Mouse (Mus musculus) limb, embryonic 15.5 days (tissue): ENCODE data around the gene Arfgap2. TPM values are rescaled to one million over a fixed set of nuclear protein-coding genes. Genes with fewer than 3 reads are reported as not detected.

Source experiments
- ATAC-seq: fragments of 200-750 bp; cut with Nextera tagmentation; 2 replicates; pipeline ENCODE4 v1.8.0; 2017; ENCODE audit warnings: low read depth, moderate TSS enrichment; ENCODE audit not compliant: insufficient number of reproducible peaks, low FRiP score, low TSS enrichment
- H3K27ac ChIP-seq: fragments of 300-500 bp; sonication (generic); 2 replicates; pipeline ENCODE4 v1.5.1; 2015; ENCODE audit warnings: moderate library complexity, mild to moderate bottlenecking, inconsistent platforms
- H3K27me3 ChIP-seq: fragments of 300-500 bp; sonication (generic); 2 replicates; pipeline ENCODE4 v1.6.1; 2015; ENCODE audit warnings: inconsistent platforms
- H3K36me3 ChIP-seq: fragments of 300-500 bp; sonication (generic); 2 replicates; pipeline ENCODE4 v1.6.1; 2015; ENCODE audit warnings: inconsistent platforms
- H3K4me1 ChIP-seq: fragments of 300-500 bp; sonication (generic); 2 replicates; pipeline ENCODE4 v1.6.1; 2015; ENCODE audit warnings: inconsistent platforms
- H3K4me2 ChIP-seq: fragments of 300-500 bp; sonication (generic); 2 replicates; pipeline ENCODE4 v1.6.1; 2015; ENCODE audit warnings: mild to moderate bottlenecking, inconsistent platforms
- H3K4me3 ChIP-seq: fragments of 300-500 bp; sonication (generic); 2 replicates; pipeline ENCODE4 v1.5.1; 2015; ENCODE audit warnings: mild to moderate bottlenecking, inconsistent platforms
- H3K9ac ChIP-seq: fragments of 300-500 bp; sonication (generic); 2 replicates; pipeline ENCODE4 v1.6.1; 2015; ENCODE audit warnings: inconsistent platforms
- H3K9me3 ChIP-seq: fragments of 300-500 bp; sonication (generic); 2 replicates; pipeline ENCODE4 v1.6.1; 2016; ENCODE audit warnings: inconsistent platforms
- WGBS: fragments of 180-500 bp; shearing (Covaris S2); methylation state at CpG from one replicate; pipeline ENCODE4 v1.1.7; 2015; 5-methylcytosine and 5-hydroxymethylcytosine counted together
- polyA plus RNA-seq: library from polyadenylated mRNA; unstranded; fragments of >200 nt; fragmentation: Nextera tagmentation; extraction: Ambion mirVana; gene quantifications from 2 replicates; pipeline ENCODE4 v1.2.1, GENCODE M21; 2015

The Arfgap2 gene
- polyA plus RNA-seq, 1 experiment from 2014 or later = 82.9 TPM

DNA sequence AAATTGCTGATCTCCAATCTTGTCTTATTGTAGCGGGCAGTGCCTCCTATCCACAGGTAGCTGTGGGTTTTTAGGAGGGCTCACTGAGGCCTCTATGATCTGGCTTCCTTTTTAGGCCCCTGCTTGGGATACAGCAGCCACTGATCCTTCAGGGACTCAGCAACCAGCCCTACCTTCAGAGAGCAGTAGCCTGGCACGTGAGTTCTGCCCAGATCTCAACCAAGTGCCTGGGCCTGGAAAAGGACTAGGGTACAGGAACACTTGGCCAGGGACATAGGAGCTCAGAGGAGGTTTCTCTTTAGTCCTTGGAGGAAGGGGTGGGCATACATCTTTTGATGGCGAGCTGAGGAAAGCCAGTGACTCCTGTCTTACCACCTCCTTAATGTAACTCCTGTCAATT, 3.3 kb downstream of the Arfgap2 start:
- H3K9me3 ChIP-seq = no peaks in the 10 kb centered on the region
- WGBS = 98% methylated on average over 3 of the region's 3 CpGs
- H3K27ac ChIP-seq = no peak overlapping the region
- no peak overlapping the region for H3K4me3 ChIP-seq
- peaks cover 18% of the 10 kb centered on the region for H3K4me1 ChIP-seq
- H3K27me3 ChIP-seq = no peaks in the 10 kb centered on the region
- H3K9ac ChIP-seq = no peak overlapping the region
- H3K36me3 ChIP-seq = peaks cover 73% of the 10 kb centered on the region
- no peak for ATAC-seq
- H3K4me2 ChIP-seq = no peak overlapping the region

DNA sequence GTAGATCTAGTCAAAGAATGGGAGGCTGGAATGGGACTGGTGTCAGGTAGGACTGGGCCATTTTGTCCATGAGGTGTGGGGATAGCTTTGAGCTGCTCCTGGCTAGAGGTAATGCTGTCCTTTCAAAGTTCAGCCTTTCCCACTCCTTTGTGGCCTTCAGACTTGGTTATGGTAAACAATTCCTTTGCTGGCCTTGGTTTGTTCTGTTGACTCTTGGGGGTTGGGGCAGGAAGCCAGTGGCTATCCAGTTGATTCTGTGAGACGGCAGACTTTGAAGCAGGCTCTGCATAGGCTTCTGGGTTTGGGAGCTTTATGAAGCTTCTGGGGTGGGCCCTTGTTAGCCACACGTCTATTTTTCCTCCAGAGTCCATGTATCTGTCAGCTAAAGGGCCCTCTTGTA, 3.9 kb downstream of the Arfgap2 start:
- no peak for ATAC-seq
- Histone ChIP-seq H3K9ac (no peak overlapping the region), H3K27me3 (no peaks in the 10 kb centered on the region), H3K4me2 (no peak overlapping the region), H3K4me3 (no peak overlapping the region), H3K4me1 (peaks cover 18% of the 10 kb centered on the region), H3K27ac (no peak overlapping the region), H3K9me3 (no peaks in the 10 kb centered on the region), H3K36me3 (peaks cover 73% of the 10 kb centered on the region)
- WGBS = 80% methylated on average over 2 of the region's 2 CpGs

DNA sequence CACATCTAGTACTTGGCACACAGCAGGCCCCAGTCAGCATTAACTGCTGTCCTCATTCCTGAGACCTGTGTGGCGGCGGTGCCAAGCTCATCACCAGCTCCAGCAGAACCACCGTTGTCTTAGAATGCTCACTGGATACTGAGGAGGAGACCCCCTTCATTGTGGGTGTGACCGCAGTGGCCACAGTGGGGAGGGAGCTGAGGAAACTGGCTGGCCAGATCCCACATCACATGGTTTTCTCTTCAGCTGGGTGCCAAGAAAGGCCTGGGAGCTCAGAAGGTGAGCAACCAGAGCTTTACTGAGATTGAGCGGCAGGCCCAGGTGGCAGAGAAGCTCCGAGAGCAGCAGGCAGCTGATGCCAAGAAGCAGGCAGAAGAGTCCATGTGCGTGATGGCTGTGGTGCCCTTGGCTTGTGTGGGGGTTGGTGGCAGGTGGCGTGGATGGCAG, 4.9 kb downstream of the Arfgap2 start:
- Histone ChIP-seq H3K27ac (no peak overlapping the region), H3K9me3 (no peaks in the 10 kb centered on the region), H3K4me2 (no peak overlapping the region), H3K36me3 (peaks cover 77% of the 10 kb centered on the region), H3K9ac (no peak overlapping the region), H3K4me3 (no peak overlapping the region), H3K27me3 (no peaks in the 10 kb centered on the region), H3K4me1 (peaks cover 8% of the 10 kb centered on the region)
- ATAC-seq = no peak
- WGBS = 93% methylated on average over 8 of the region's 8 CpGs

DNA sequence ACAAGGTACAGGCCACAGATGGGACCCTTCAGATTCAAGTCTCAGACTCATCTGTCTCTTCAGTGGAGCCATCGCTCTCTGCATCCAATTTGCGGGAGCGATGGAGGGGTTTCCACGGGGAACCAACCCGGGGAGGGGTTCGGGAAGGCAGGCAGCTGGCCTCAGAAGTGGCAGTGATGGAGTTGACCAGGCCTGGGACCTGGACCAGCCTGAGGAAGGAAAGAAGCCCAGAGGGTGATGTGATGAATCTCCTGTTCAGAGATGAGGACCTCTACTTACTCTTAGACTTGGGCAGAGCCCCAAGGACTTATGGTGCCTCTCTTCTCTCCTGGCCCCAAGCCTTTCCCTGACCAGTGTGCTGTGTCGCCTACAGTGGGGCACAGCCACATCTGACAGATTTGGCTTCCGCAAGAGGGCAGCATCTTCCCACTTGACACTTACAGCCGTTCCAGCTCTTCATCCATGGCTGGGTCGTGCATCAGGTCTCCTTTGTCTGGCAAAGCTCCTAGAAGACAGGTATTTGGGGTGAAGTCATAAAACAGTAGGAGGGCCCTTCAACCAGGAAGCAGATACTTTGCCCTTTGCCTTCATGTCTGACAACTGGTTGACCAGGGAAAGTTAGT, 14.1 kb downstream of the Arfgap2 start:
- H3K4me3 ChIP-seq = no peak overlapping the region
- ATAC-seq = no peak
- H3K9ac ChIP-seq = no peak overlapping the region
- H3K27ac ChIP-seq = no peak overlapping the region
- no peaks in the 10 kb centered on the region for H3K9me3 ChIP-seq
- no peaks in the 10 kb centered on the region for H3K27me3 ChIP-seq
- peaks cover 21% of the 10 kb centered on the region for H3K4me1 ChIP-seq
- H3K36me3 ChIP-seq = peaks cover 40% of the 10 kb centered on the region
- 32% methylated on average over 10 of the region's 10 CpGs for WGBS
- H3K4me2 ChIP-seq = no peak overlapping the region

DNA sequence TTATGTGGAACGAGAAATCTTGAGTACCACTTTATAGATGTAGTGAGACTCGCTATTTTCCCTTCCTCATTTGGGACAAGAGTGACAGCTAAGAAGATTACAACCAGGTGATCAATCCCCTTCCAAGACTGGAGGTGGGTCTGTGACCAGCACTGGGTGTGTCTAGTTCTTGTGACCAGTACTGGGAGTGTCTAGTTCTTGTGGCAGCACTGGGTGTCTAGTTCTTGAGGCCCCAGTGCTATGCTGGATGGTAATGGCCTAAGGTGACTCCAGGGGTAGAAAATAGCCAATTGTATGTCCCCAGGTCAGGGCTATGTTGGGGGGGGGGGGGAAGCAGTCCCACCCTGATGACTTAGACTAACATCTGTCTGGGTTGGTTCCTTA, 14.6 kb downstream of the Arfgap2 start:
- H3K9ac ChIP-seq = no peak overlapping the region
- WGBS = 54% methylated on average over 2 of the region's 2 CpGs
- H3K27ac ChIP-seq = no peak overlapping the region

DNA sequence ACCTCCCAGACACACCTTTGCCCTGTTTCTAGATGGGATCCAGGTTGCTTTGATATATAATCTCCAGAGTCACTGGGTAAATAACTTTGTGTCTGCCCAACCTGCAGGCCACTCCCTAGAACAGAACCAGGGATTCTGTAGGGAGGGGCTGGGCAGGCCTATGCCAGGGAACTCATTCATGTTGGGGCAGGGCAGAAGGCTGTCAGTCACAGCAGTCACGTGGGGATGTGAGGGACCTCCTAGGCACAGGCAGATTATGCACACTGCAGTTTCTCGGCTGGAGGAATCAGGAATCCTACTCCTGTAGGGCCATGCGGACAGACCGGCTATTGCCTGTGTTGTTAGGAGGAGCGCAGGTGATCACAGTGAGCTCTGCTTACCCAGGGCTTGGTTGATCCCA, 16.6 kb downstream of the Arfgap2 start:
- ATAC-seq = peak; percentile 46; the same call in 1 of the 2 replicates
- Histone ChIP-seq H3K27ac (no peak overlapping the region), H3K4me3 (no peak overlapping the region)

More for the DNA sequence above, 14.6 kb downstream of the Arfgap2 start:
- Histone ChIP-seq H3K27me3 (no peaks in the 10 kb centered on the region), H3K4me2 (no peak overlapping the region), H3K36me3 (peaks cover 35% of the 10 kb centered on the region), H3K9me3 (no peaks in the 10 kb centered on the region), H3K4me3 (no peak overlapping the region), H3K4me1 (peaks cover 26% of the 10 kb centered on the region)
- no peak for ATAC-seq

DNA sequence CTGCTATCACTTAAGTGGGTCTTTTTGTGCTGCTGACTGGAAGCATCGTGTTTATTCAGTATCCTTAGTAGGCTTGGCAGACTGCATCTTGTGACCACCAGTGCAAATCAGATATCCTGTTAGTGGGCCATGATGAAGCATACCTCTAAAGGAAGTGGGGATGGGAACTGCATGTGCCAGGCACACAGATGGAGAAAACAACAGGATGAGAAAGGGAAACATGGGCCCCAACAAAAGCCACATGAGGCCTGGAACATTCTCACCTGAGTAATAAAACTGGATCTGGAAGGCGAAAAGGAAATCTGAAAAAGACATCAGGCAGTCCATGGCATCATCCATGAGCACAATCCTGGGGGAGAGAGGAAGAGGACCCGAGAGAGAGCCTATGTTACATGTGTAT, 19.2 kb downstream of the Arfgap2 start:
- no peak for ATAC-seq
- H3K27ac ChIP-seq = peak overlapping the region; percentile 86
- no peaks in the 10 kb centered on the region; the same call in 1 of the 2 replicates for H3K36me3 ChIP-seq
- H3K9ac ChIP-seq = peak overlapping the region; percentile 10; the same call in 1 of the 2 replicates
- H3K9me3 ChIP-seq = no peaks in the 10 kb centered on the region
- H3K4me1 ChIP-seq = peaks cover 35% of the 10 kb centered on the region
- no peak overlapping the region for H3K4me3 ChIP-seq
- WGBS = 58% methylated on average over 3 of the region's 3 CpGs
- no peaks in the 10 kb centered on the region for H3K27me3 ChIP-seq
- no peak overlapping the region for H3K4me2 ChIP-seq

More for the DNA sequence above, 16.6 kb downstream of the Arfgap2 start:
- Histone ChIP-seq H3K36me3 (peaks cover 15% of the 10 kb centered on the region), H3K9me3 (no peaks in the 10 kb centered on the region), H3K9ac (no peak overlapping the region), H3K4me2 (no peak overlapping the region), H3K4me1 (peaks cover 35% of the 10 kb centered on the region), H3K27me3 (no peaks in the 10 kb centered on the region)
- WGBS = 55% methylated on average over 5 of the region's 5 CpGs

DNA sequence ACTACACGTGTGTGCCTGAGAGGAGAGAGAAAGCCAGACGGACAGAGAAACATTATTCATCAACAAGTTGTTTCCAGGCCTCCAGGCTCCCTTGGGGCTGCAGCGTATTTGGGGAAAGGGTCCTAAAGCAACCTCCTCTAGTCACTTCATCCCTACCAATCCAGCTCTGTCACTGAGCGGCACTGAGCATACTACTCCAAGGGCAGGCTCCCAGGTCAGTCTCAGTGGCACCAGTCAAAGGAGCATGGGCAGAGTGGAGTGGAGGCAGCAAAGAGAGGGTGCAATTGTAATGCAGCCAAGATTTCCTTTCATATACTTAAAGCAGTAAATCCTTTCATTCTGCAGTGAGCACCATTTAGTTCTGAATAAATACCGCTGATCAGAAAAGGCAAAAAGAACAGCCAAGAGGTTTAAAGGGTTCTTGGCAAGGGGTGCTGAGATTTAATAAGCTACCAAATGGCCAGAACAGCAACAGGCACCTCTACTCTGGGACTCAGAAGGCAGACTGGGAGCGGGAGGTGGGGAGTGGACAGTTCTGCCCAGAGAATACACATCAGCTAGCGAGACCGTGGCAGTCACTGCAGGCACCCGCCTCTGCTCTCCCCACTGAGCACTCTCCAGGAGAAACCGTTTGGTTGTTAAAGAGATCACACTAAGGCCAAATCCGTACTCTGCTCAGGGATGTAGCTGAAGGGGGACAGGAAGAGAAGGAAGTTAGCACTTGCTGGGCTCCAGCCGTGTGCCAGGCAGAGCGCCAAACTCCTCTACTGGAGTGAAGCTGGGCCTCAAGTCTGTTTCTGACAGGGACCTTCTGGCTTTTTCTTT, 19.8 kb downstream of the Arfgap2 start:
- Histone ChIP-seq H3K27ac (peak overlapping the region; percentile 86), H3K4me1 (peaks cover 35% of the 10 kb centered on the region), H3K9ac (peak overlapping the region; percentile 10; the same call in 1 of the 2 replicates), H3K27me3 (no peaks in the 10 kb centered on the region), H3K4me2 (0 out of 2 replicates have a peak overlapping the region, but pooled peaks have one; percentile 12), H3K4me3 (no peak overlapping the region), H3K9me3 (no peaks in the 10 kb centered on the region), H3K36me3 (no peaks in the 10 kb centered on the region; the same call in 1 of the 2 replicates)
- ATAC-seq = no peak
- 41% methylated on average over 13 of the region's 13 CpGs for WGBS

DNA sequence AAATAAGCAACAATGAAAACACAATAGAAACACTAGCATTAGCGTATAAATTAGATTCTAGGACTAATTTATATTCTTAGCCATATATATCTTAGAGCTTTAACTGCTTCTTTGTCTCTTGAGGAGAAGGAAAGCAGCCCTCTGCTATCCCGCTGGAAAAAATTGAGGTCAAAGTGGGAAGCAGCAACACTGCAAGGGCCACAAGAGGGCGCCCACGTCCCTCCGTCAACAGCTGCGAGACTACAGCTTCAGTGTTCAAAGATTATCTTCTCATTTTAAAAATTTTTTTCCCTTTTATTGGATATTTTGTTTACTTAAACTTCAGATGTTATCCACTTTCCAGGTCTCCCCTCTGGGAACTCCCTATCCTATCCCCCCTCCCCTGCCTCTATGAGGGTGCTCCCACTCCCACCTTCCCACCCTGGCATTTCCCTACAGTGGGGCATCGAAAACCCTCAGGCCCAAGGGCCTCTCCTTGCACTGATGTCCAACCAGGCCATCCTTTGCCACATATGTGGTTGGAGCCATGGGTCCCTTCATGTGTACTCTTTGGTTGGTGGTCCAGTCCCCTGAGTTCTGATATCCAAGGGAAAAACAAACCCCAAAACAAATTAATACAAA, 21.2 kb downstream of the Arfgap2 start:
- Histone ChIP-seq H3K4me1 (peaks cover 37% of the 10 kb centered on the region), H3K9ac (no peak overlapping the region), H3K27me3 (no peaks in the 10 kb centered on the region), H3K9me3 (no peaks in the 10 kb centered on the region), H3K4me2 (no peak overlapping the region), H3K36me3 (no peaks in the 10 kb centered on the region; the same call in 1 of the 2 replicates), H3K4me3 (no peak overlapping the region), H3K27ac (no peak overlapping the region)
- ATAC-seq = no peak
- 11% methylated on average over 7 of the region's 7 CpGs for WGBS

DNA sequence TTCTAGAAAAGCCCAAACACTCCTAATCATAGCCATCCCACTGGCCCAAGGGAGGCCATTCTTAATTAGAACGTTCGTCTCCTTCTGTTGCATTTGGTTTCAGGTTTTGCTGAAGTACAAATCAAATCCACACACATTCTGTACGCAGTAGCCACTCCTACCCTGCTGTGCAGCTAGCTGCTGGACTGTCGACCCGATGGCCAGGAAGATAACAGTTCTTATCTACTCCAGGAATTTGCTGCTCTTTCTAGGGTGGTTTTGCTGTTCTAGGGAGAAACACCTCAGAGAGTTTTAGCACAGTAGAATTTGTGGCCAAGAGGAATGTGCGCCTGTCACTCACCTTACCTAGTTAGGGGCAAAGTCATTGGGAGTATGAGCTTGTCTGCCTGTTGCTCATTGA, 22.8 kb downstream of the Arfgap2 start:
- Histone ChIP-seq H3K36me3 (no peaks in the 10 kb centered on the region), H3K9me3 (no peaks in the 10 kb centered on the region), H3K4me3 (no peak overlapping the region), H3K27ac (no peak overlapping the region), H3K4me2 (no peak overlapping the region), H3K9ac (no peak overlapping the region), H3K27me3 (no peaks in the 10 kb centered on the region), H3K4me1 (peaks cover 37% of the 10 kb centered on the region)
- ATAC-seq = no peak
- WGBS = 63% methylated on average over 6 of the region's 6 CpGs

DNA sequence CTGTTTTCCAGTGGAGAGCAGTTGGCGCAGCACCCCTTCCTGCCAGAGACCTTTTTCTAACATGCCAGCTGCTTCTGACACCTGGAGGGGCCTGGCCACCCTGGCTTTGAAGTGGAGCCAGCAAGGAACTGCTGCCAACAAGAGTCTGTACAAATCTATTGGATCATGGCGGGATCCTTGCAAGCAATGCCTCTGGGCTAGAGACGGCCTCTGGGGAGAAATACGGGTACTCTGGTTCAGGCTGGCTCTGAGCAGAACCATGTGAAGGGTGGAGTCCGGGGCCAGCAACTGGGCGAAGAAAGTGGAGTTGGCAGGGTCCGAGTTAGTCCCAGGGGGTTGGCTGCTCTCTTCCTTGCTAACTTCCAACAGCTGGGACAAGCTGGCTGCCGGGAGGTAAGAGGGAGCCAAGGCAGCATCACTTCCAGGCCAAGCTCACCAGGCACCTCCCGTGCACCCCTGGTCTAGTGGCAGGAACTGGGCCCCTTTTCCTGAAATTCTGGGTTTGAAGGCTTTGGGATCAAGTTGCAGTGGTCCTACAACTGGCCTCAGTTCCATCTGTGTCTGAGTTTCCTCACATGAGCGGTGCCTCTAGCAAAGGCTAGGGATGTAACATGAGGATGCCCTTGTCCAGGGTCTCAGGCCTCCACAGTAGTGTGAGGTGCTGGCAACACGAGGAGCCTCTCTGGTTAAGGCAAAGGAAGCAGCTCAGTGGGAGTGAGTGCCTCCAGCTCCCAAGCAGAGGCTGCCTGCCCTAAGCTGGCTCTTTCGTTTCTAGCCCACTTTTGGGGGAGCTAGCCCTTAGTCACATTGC, 26.6 kb downstream of the Arfgap2 start:
- no peaks in the 10 kb centered on the region for H3K27me3 ChIP-seq
- no peaks in the 10 kb centered on the region for H3K36me3 ChIP-seq
- H3K4me3 ChIP-seq = no peak overlapping the region
- H3K4me1 ChIP-seq = peaks cover 14% of the 10 kb centered on the region
- peak; percentile 68 for ATAC-seq
- H3K9me3 ChIP-seq = no peaks in the 10 kb centered on the region
- H3K4me2 ChIP-seq = no peak overlapping the region
- WGBS = 36% methylated on average over 12 of the region's 12 CpGs
- H3K27ac ChIP-seq = peak overlapping the region; percentile 68
- no peak overlapping the region for H3K9ac ChIP-seq
